Mouse (Mus musculus) heart, embryonic 13.5 days (tissue): ENCODE measurements around the gene Aldh3b1. TPM values are rescaled to one million over a fixed set of nuclear protein-coding genes. Genes with fewer than 3 reads are reported as not detected.

ENCODE experiments used
- ATAC-seq: fragments of 200-750 bp; cut with Nextera tagmentation; 2 replicates; pipeline ENCODE4 v1.8.0; 2017; ENCODE audit warnings: moderate TSS enrichment; ENCODE audit not compliant: insufficient number of reproducible peaks, low FRiP score, low TSS enrichment; ENCODE audit errors: extremely low read depth
- H3K27ac ChIP-seq: fragments of 300-500 bp; sonication (generic); replicated peaks from 2 replicates; pipeline ENCODE4 v1.5.1; 2015; ENCODE audit warnings: moderate library complexity, mild to moderate bottlenecking, inconsistent platforms
- H3K27me3 ChIP-seq: fragments of 300-500 bp; sonication (generic); replicated peaks from 2 replicates; pipeline ENCODE4 v1.6.1; 2015; ENCODE audit warnings: mild to moderate bottlenecking, inconsistent platforms
- H3K36me3 ChIP-seq: fragments of 300-500 bp; sonication (generic); 2 replicates; pipeline ENCODE4 v1.6.1; 2015; ENCODE audit warnings: mild to moderate bottlenecking, inconsistent platforms
- H3K4me1 ChIP-seq: fragments of 300-500 bp; sonication (generic); 2 replicates; pipeline ENCODE4 v1.6.1; 2015; ENCODE audit warnings: inconsistent platforms
- H3K4me2 ChIP-seq: fragments of 300-500 bp; sonication (generic); 2 replicates; pipeline ENCODE4 v1.6.1; 2015; ENCODE audit warnings: inconsistent platforms, mild to moderate bottlenecking, moderate library complexity
- H3K4me3 ChIP-seq: fragments of 300-500 bp; sonication (generic); 2 replicates; pipeline ENCODE4 v1.5.1; 2015; ENCODE audit warnings: moderate library complexity, mild to moderate bottlenecking, inconsistent platforms
- H3K9ac ChIP-seq: fragments of 300-500 bp; sonication (generic); 2 replicates; pipeline ENCODE4 v1.6.1; 2015; ENCODE audit warnings: inconsistent platforms, mild to moderate bottlenecking, moderate library complexity
- H3K9me3 ChIP-seq: fragments of 300-500 bp; sonication (generic); 2 replicates; pipeline ENCODE4 v1.6.1; 2016; ENCODE audit warnings: inconsistent platforms
- WGBS: fragments of 180-500 bp; shearing (Covaris S2); methylation state at CpG from one replicate; pipeline ENCODE4 v1.1.7; 2015; ENCODE audit warnings: mixed read lengths; 5-methylcytosine and 5-hydroxymethylcytosine counted together
- polyA plus RNA-seq: library from polyadenylated mRNA; unstranded; fragments of >200 nt; fragmentation: Nextera tagmentation; extraction: Ambion mirVana; gene quantifications from 2 replicates; pipeline ENCODE4 v1.2.1, GENCODE M21; 2015

The Aldh3b1 gene
- polyA plus RNA-seq, 1 experiment from 2014 or later: 2.2 TPM

DNA sequence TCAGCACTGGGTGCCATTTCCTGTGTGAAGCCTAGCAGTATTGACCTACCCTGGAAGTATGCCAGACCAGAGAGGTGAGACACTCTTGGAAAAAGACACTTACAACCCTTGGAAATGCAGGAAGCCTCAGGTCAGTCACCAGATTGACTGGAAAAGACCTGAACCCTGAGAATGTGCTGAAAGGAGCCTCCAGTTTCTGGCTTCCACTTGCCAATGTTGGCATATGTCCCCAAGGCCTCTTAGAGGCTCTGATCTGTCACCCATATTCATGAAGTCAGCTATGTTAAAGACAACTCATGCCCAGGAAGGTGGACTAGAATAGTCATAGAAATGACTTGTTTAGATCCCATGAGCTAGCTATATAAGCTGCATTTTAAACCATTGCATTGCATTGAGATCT is 58.1 kb downstream of the Aldh3b1 start:
- H3K9me3 ChIP-seq: no peaks in the 10 kb centered on the region

GRCm38 (mm10) chr19:3868290-3868689 is 61.3 kb downstream of the Aldh3b1 start:
- Histone ChIP-seq H3K4me1 (peaks cover 17% of the 10 kb centered on the region), H3K36me3 (peaks cover 19% of the 10 kb centered on the region), H3K4me3 (no peak overlapping the region), H3K9ac (no peak overlapping the region), H3K27ac (peak overlapping the region; percentile 61), H3K27me3 (no peaks in the 10 kb centered on the region), H3K9me3 (no peaks in the 10 kb centered on the region), H3K4me2 (no peak overlapping the region)
- WGBS: 82% methylated on average over 1 of the region's 1 CpGs
- ATAC-seq: no peak

More for the DNA sequence above, 58.1 kb downstream of the Aldh3b1 start:
- Histone ChIP-seq H3K4me1 (peaks cover 17% of the 10 kb centered on the region), H3K36me3 (peaks cover 7% of the 10 kb centered on the region; the same call in 1 of the 2 replicates), H3K27ac (no peak overlapping the region), H3K27me3 (no peaks in the 10 kb centered on the region), H3K4me3 (no peak overlapping the region), H3K4me2 (no peak overlapping the region), H3K9ac (no peak overlapping the region)
- ATAC-seq: no peak

- Histone ChIP-seq H3K9me3 (no peaks in the 10 kb centered on the region), H3K36me3 (peaks cover 22% of the 10 kb centered on the region), H3K27ac (no peak overlapping the region), H3K27me3 (no peaks in the 10 kb centered on the region), H3K4me2 (no peak overlapping the region), H3K9ac (no peak overlapping the region), H3K4me1 (peaks cover 12% of the 10 kb centered on the region), H3K4me3 (no peak overlapping the region)
- no peak for ATAC-seq
- WGBS: 76% methylated on average over 2 of the region's 2 CpGs
Observed at GRCm38 (mm10) chr19:3864960-3865359, 64.6 kb downstream of the Aldh3b1 start.

Other genes starting within 250 kb of the Aldh3b1 start
- gene Lrp5, start 243.2 kb downstream of the Aldh3b1 start, polyA plus RNA-seq: 2.9 and 3.3 TPM in 2 replicates
- gene 1810055G02Rik, start 221.5 kb downstream of the Aldh3b1 start, polyA plus RNA-seq: 24.1 and 26.2 TPM in 2 replicates
- gene Kmt5b, start 162.4 kb downstream of the Aldh3b1 start, polyA plus RNA-seq: 17.7 and 17.9 TPM in 2 replicates
- gene Chka, start 78.0 kb downstream of the Aldh3b1 start, polyA plus RNA-seq: 22.6 and 23.5 TPM in 2 replicates
- gene Tcirg1, start 22.7 kb downstream of the Aldh3b1 start, polyA plus RNA-seq: 22.7 and 25.1 TPM in 2 replicates
- gene Ndufs8, start 17.0 kb downstream of the Aldh3b1 start, polyA plus RNA-seq: 361 and 400 TPM in 2 replicates
- 12.4 and 13.6 TPM in 2 replicates for gene Unc93b1, start 5.4 kb upstream of the Aldh3b1 start, polyA plus RNA-seq
- not detected in 2 replicates for gene Aldh3b3, start 28.8 kb upstream of the Aldh3b1 start, polyA plus RNA-seq
- 0.06 TPM in 1 of 2 replicates, not detected in the other for gene Aldh3b2, start 42.5 kb upstream of the Aldh3b1 start, polyA plus RNA-seq
- 10.4 and 10.8 TPM in 2 replicates for gene Acy3, start 56.8 kb upstream of the Aldh3b1 start, polyA plus RNA-seq
- not detected in 2 replicates for gene Tbx10, start 62.9 kb upstream of the Aldh3b1 start, polyA plus RNA-seq
- gene Nudt8, start 70.8 kb upstream of the Aldh3b1 start, polyA plus RNA-seq: 51.7 and 60.0 TPM in 2 replicates
- gene Gm49405, start 70.8 kb upstream of the Aldh3b1 start, polyA plus RNA-seq: 4.1 and 5.4 TPM in 2 replicates
- gene Doc2g, start 73.5 kb upstream of the Aldh3b1 start, polyA plus RNA-seq: 80.5 and 99.3 TPM in 2 replicates
- 407 and 462 TPM in 2 replicates for gene Ndufv1, start 83.0 kb upstream of the Aldh3b1 start, polyA plus RNA-seq
- gene Gstp1, start 108.2 kb upstream of the Aldh3b1 start, polyA plus RNA-seq: 380 and 421 TPM in 2 replicates
- gene Gstp2, start 116.2 kb upstream of the Aldh3b1 start, polyA plus RNA-seq: 5.1 and 5.9 TPM in 2 replicates
- gene Gstp3, start 129.8 kb upstream of the Aldh3b1 start, polyA plus RNA-seq: 0.29 and 0.61 TPM in 2 replicates
- gene Cabp2, start 151.8 kb upstream of the Aldh3b1 start, polyA plus RNA-seq: not detected in 2 replicates
- gene Cdk2ap2, start 167.4 kb upstream of the Aldh3b1 start, polyA plus RNA-seq: 64.5 and 64.9 TPM in 2 replicates
- gene Pitpnm1, start 170.2 kb upstream of the Aldh3b1 start, polyA plus RNA-seq: 18.2 and 21.8 TPM in 2 replicates
- 84.3 and 96.3 TPM in 2 replicates for gene Aip, start 196.1 kb upstream of the Aldh3b1 start, polyA plus RNA-seq
- gene Gpr152, start 210.0 kb upstream of the Aldh3b1 start, polyA plus RNA-seq: not detected in 2 replicates
- gene Cabp4, start 214.2 kb upstream of the Aldh3b1 start, polyA plus RNA-seq: not detected in 2 replicates
- 107 and 122 TPM in 2 replicates for gene Coro1b, start 218.8 kb upstream of the Aldh3b1 start, polyA plus RNA-seq
- gene Ptprcap, start 223.8 kb upstream of the Aldh3b1 start, polyA plus RNA-seq: 1.2 and 1.4 TPM in 2 replicates
- gene Rps6kb2, start 233.5 kb upstream of the Aldh3b1 start, polyA plus RNA-seq: 46.0 and 47.1 TPM in 2 replicates
- gene Carns1, start 245.7 kb upstream of the Aldh3b1 start, polyA plus RNA-seq: 4.4 and 5.0 TPM in 2 replicates